Mouse (Mus musculus) mouse embryonic stem cell (cell line): ENCODE results near the gene Iqsec2.

ENCODE experiments used
- in situ Hi-C, 2 experiments: fragments of 300-500 bp; cut with MboI; formaldehyde crosslinking; loops; 1 replicate in 1 of 2; 3 replicates in 1 of 2; pipeline ENCODE4 v1.14.3; 2019 to 2020; ENCODE audit warnings: low sequenced_read_pairs in 2 of 2, low pct_unique_long_range_greater_than_20kb in 1 of 2, mixed read lengths in 1 of 2; ENCODE audit not compliant: unreplicated experiment in 1 of 2

The Iqsec2 gene

GRCm38 (mm10) chrX:152143941-152144741, at the start of gene Iqsec2:
Iqsec2 (plus strand) TSS chrX:152144268.
- in situ Hi-C loops: no loop called here

GRCm38 (mm10) chrX:152097572-152097971, 46.5 kb upstream of the Iqsec2 start:
- in situ Hi-C loops: no loop called here

- in situ Hi-C loops: no loop called here
Measured at GRCm38 (mm10) chrX:152121687-152122086, 22.4 kb upstream of the Iqsec2 start.

- in situ Hi-C loops: no loop called here
Measured at GRCm38 (mm10) chrX:152130777-152131176, 13.3 kb upstream of the Iqsec2 start.

- in situ Hi-C loops: no loop called here
Measured at GRCm38 (mm10) chrX:152132029-152132428, 12.0 kb upstream of the Iqsec2 start.

GRCm38 (mm10) chrX:152135195-152135594, 8.9 kb upstream of the Iqsec2 start:
- in situ Hi-C loops: no loop called here

GRCm38 (mm10) chrX:152144742-152145214, 710 bp downstream of the Iqsec2 start:
- in situ Hi-C loops: no loop called here

- in situ Hi-C loops: no loop called here
Measured at GRCm38 (mm10) chrX:152146150-152146549, 2.1 kb downstream of the Iqsec2 start.

GRCm38 (mm10) chrX:152146691-152147090, 2.6 kb downstream of the Iqsec2 start:
- in situ Hi-C loops: no loop called here

GRCm38 (mm10) chrX:152147451-152148116, 3.5 kb downstream of the Iqsec2 start:
- in situ Hi-C loops: no loop called here

- in situ Hi-C loops: no loop called here
Measured at GRCm38 (mm10) chrX:152148706-152149105, 4.6 kb downstream of the Iqsec2 start.

- in situ Hi-C loops: no loop called here
Measured at GRCm38 (mm10) chrX:152151709-152152108, 7.6 kb downstream of the Iqsec2 start.

- in situ Hi-C loops: no loop called here
Measured at GRCm38 (mm10) chrX:152158294-152158693, 14.2 kb downstream of the Iqsec2 start.

- in situ Hi-C loops: no loop called here
Measured at GRCm38 (mm10) chrX:152161404-152161803, 17.3 kb downstream of the Iqsec2 start.

- in situ Hi-C loops: no loop called here
Measured at GRCm38 (mm10) chrX:152164061-152164460, 20.0 kb downstream of the Iqsec2 start.

- in situ Hi-C loops: loop anchor here in 1 of 2 experiments (5.0 kb wide), 1 partner anchor 204 kb away; no protein-coding TSS in a partner anchor
Measured at GRCm38 (mm10) chrX:152166161-152166560, 22.1 kb downstream of the Iqsec2 start.

GRCm38 (mm10) chrX:152168521-152168920, 24.5 kb downstream of the Iqsec2 start:
- in situ Hi-C loops: loop anchor here in 1 of 2 experiments (5.0 kb wide), 1 partner anchor 206 kb away; no protein-coding TSS in a partner anchor

- in situ Hi-C loops: no loop called here
Measured at GRCm38 (mm10) chrX:152171041-152172026, 27.3 kb downstream of the Iqsec2 start.
